Mouse (Mus musculus): ENCODE results near the gene Olfr401. TPM values are rescaled to one million over a fixed set of nuclear protein-coding genes. Genes with fewer than 3 reads are reported as not detected.
"Not testable (repeated sequence)": the region's sequence is repeated elsewhere in the genome, so short reads cannot be mapped to it uniquely, and the experiment has no call there.

Gene Olfr401
- total RNA-seq (2021): not detected
- long read RNA-seq: 0 reads

DNA sequence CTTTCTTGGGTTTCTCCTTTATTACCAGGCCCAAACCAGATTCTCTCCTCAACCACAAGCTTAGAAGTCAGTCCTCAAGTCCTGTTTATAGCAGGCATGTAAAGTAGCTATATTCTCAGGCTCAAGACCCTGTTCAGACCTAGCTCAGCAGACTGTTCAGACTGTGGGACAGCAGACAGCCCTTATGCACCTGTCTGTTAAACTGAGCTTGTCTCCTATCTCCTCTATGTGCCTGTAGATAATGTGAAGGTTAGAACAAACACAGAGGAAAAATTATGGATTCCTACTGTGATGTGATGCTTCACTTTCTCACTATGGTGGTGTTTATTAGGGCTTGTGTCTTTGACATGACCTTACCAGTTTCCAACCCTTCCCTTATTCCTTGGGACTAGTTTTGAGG, at the start of gene Olfr401:
Gene Olfr401, plus strand, starts transcription at position 301 of the 400 bp plus-strand sequence.
- no peak for DNase-seq (ENCODE audit: low spot score in 2 of 2)

DNA sequence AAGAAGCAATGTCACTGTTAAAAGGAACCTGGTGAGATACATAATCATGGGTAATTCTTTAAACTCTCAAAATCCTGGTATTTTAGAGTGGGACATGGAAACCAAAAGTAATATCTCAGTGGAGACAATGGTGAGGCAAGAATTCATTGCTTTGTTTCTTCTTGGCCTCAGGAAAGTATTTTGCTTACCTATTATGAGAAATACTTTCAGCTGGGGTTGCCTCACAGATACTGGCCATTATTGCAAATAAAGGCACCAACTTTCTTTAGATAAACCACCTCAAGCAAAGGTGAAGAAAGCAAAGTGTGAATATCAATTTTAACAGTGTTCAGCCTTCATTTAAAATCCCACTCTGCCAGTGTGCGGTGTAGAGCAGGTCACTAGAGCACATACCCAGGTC, 43.9 kb upstream of the Olfr401 start, which contains the start of gene Zfp616:
Gene Zfp616, plus strand, starts transcription at position 301 of the 400 bp plus-strand sequence.
- no peak for DNase-seq (ENCODE audit: low spot score in 2 of 2)

DNA sequence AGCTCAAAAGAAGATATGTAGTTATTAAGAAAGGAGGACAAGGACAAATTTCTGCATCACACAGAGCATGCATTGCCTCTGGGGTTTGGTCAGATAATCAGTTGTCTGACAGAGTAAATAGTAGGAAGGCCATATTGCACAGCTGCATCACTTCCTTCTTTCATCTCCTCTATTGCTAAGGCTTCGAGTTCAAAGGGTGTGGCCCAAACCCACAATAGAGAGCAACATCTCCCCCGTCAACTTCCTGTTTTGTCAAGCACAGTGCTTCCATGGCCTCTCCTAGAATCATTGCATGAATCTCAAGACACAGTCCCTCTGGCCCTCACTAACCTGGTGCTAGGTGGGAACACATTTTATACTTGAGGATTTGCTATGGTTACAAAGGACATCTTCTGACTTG, 12.8 kb upstream of the Olfr401 start:
- DNase-seq (ENCODE audit: low spot score in 2 of 2): no peak

DNA sequence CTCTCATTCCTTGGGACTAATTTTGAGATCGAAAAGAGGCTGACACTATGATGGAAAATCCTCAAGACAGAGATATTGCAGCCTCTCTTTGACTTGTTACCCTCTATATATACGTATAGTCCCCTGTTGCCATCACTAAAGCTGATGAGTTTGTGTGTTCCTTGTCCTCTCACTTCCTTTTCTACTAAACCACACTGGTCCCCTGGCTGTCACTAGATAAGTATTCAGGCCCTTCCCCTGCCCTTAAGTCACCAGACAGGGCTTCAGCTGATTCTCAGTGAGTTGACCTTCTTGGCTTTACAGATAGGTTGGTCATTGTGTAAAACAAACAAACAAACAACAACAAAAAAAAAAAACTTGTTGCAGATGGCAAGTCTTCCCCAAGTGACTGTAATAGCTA, 12.0 kb upstream of the Olfr401 start:
- no peak for DNase-seq (ENCODE audit: low spot score in 2 of 2)

DNA sequence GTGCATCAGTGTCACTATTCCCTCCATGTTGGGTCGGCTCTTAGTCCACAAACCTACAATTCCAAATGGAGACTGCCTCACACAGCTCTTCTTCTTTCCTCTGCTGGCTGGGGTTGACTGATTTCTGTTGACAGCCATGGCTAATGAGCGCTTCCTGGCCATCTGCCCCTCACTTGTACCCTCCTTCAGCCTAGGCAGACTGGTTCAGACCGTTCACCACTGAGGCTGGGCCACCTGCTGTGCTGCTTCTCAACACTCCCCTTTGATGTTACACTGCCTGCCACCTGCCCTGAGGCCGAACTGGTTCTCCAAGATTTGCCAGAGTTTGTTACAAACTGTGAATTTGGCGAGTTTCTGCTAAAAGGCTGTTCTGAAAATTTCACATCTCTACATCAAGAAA, 8.4 kb upstream of the Olfr401 start:
- no peak for DNase-seq (ENCODE audit: low spot score in 2 of 2)

DNA sequence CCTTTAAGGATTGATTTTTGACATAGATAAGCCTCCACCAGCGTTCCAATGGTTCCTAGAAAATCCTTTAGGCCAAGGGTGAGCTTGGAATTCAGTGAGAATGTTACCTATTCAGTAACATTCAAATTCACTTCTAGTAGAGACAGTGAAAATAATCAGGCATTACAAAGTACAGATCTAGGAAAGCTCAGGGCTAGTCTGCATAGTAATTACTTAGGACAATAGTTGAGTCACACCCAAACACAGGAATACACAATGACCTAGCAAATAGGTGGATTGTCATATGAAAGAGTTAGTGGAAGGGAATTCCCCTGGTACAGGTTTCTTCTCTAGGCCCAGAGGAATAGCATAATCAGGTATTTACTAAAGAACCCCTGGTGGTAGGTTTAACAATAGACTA, 26.5 kb downstream of the Olfr401 start:
- DNase-seq (ENCODE audit: low spot score in 2 of 2): not testable (repeated sequence)

DNA sequence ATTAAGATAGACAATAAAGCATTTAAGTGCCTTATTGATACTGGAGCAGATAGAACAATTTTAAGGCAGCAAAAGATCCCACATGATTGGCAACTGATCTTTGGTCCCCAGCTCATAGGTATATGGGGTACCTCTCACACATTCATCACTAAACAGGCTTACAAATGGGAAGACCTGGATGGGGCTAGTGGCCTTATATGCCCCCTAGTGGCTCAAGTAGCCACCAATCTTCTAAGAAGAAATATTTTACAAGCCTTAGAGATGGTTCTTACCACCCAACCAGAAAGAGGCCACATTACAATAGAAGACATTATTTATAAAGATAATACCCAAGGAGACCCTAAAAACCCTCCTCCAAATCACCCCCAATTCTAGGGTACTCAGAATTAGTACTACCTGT, 32.4 kb downstream of the Olfr401 start:
- DNase-seq (ENCODE audit: low spot score in 2 of 2): no peak

DNA sequence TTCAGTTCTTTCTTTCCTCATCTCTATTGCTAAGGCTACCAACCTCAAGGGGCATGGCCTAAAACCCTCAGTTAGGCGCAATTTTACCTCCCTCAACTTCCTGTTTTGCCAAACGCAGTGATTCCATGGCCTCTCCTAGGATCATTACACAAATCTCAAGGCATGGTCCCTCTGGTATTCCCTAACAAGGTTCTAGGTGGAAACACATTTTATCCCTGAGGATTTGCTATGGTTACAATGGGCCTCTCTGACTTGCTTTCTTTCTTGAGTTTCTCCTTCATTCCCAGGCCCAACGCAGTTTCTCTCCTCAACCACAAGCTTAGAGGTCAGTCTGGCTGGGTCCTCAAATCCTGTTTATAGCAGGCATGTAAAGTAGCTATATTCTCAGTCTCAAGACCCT, 39.7 kb downstream of the Olfr401 start, which contains the start of gene Olfr402:
Gene Olfr402, plus strand, starts transcription at position 301 of the 400 bp plus-strand sequence.
- no peak for DNase-seq (ENCODE audit: low spot score in 2 of 2)

DNA sequence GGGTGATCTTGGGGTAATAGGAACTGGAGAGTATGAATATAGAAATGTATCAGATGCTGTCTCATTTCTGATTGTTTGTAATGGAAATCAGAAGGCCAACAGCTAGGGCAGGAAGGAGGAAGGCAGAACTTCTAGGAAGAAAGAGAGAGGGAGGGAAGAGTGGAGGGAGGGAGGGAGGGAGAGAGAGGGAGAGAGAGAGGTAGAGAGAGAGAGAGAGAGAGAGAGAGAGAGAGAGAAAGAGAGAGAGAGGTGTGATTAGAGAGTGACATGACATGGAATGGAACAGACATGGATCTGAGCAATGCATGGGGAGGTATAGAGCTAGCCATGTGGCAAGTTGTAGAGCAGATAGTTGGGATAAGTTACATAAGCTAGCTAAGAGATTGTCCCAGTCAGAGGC, 55.3 kb downstream of the Olfr401 start:
- DNase-seq (ENCODE audit: low spot score in 2 of 2): no peak

Other genes with a start within 250 kb of the Olfr401 start
- not detected for gene Olfr394, start 222.9 kb upstream of the Olfr401 start, total RNA-seq (2021)
- gene Olfr395, start 204.4 kb upstream of the Olfr401 start, total RNA-seq (2021): not detected
- not detected for gene Olfr23, start 177.0 kb upstream of the Olfr401 start, total RNA-seq (2021)
- gene Olfr397, start 152.9 kb upstream of the Olfr401 start, total RNA-seq (2021): not detected
- gene Olfr398, start 123.3 kb upstream of the Olfr401 start, total RNA-seq (2021): not detected
- gene Olfr139, start 57.2 kb upstream of the Olfr401 start, total RNA-seq (2021): not detected
- not detected for gene Olfr399, start 57.1 kb upstream of the Olfr401 start, total RNA-seq (2021)
- not detected for gene Zfp616, start 43.8 kb upstream of the Olfr401 start, total RNA-seq (2021)
- gene Olfr402, start 39.8 kb downstream of the Olfr401 start, total RNA-seq (2021): not detected
- not detected for gene Olfr403, start 72.5 kb downstream of the Olfr401 start, total RNA-seq (2021)
- not detected for gene Olfr43, start 97.7 kb downstream of the Olfr401 start, total RNA-seq (2021)
- not detected for gene Olfr406, start 146.1 kb downstream of the Olfr401 start, total RNA-seq (2021)
- not detected for gene Olfr59, start 170.0 kb downstream of the Olfr401 start, total RNA-seq (2021)
- gene Olfr410, start 224.3 kb downstream of the Olfr401 start, total RNA-seq (2021): not detected
- gene Olfr411, start 238.9 kb downstream of the Olfr401 start, total RNA-seq (2021): not detected
- gene Olfr412, start 248.4 kb downstream of the Olfr401 start, total RNA-seq (2021): not detected

All from layer of hippocampus, postnatal 10 days (tissue).